Mouse (Mus musculus) forebrain, embryonic 14.5 days (tissue): Measurements from ENCODE around the gene Mrap. TPM values are rescaled to one million over a fixed set of nuclear protein-coding genes. Genes with fewer than 3 reads are reported as not detected.
A peak's percentile ranks its signal among the peaks of the same experiment; 100 is the strongest.

Experiments used
- ATAC-seq: fragments of 200-750 bp; cut with Nextera tagmentation; 2 replicates; pipeline ENCODE4 v1.8.0; 2017; ENCODE audit warnings: mild to moderate bottlenecking, moderate library complexity
- DNase-seq: peaks from one replicate; pipeline ENCODE4 v3.0.0-alpha.2; 2015; ENCODE audit warnings: low spot score
- H3K27ac ChIP-seq: fragments of 300-500 bp; sonication (generic); 2 replicates; pipeline ENCODE4 v1.5.1; 2014; ENCODE audit warnings: low read depth, mild to moderate bottlenecking, control low read depth, low read length, moderate library complexity
- H3K27me3 ChIP-seq: fragments of 300-500 bp; sonication (generic); replicated peaks from 2 replicates; pipeline ENCODE4 v1.6.1; 2014; ENCODE audit warnings: low read length, control low read depth, mixed read lengths; ENCODE audit not compliant: control insufficient read depth, insufficient read depth
- H3K36me3 ChIP-seq: fragments of 300-500 bp; sonication (generic); 2 replicates; pipeline ENCODE4 v1.6.1; 2014; ENCODE audit warnings: low read length, control low read depth; ENCODE audit not compliant: control insufficient read depth, insufficient read depth
- H3K4me1 ChIP-seq: fragments of 300-500 bp; sonication (generic); 2 replicates; pipeline ENCODE4 v1.6.1; 2014; ENCODE audit warnings: antibody characterized with exemption, low read length, control low read depth; ENCODE audit not compliant: control insufficient read depth, insufficient read depth
- H3K4me2 ChIP-seq: fragments of 300-500 bp; sonication (generic); 2 replicates; pipeline ENCODE4 v1.6.1; 2014; ENCODE audit warnings: mild to moderate bottlenecking, control low read depth, low read length
- H3K4me3 ChIP-seq: fragments of 300-500 bp; sonication (generic); 2 replicates; pipeline ENCODE4 v1.5.1; 2014; ENCODE audit warnings: low read depth, low read length, control low read depth
- H3K9ac ChIP-seq: fragments of 300-500 bp; sonication (generic); 2 replicates; pipeline ENCODE4 v1.6.1; 2014; ENCODE audit warnings: mild to moderate bottlenecking, low read length, control low read depth, moderate library complexity
- H3K9me3 ChIP-seq: fragments of 300-500 bp; sonication (generic); replicated peaks from 2 replicates; pipeline ENCODE4 v1.6.1; 2016; ENCODE audit warnings: low read length, control low read depth, mixed read lengths; ENCODE audit not compliant: control insufficient read depth
- WGBS: fragments of 180-500 bp; shearing (Covaris S2); extraction: QIAGEN DNeasy Blood & Tissue Kit; methylation state at CpG from one replicate; pipeline ENCODE4 v1.1.7; 2014; 5-methylcytosine and 5-hydroxymethylcytosine counted together
- polyA plus RNA-seq: library from polyadenylated mRNA; unstranded; fragments of >200 nt; fragmentation: Nextera tagmentation; extraction: Ambion mirVana; gene quantifications from 2 replicates; pipeline ENCODE4 v1.2.1, GENCODE M21; 2014

Gene Mrap
- polyA plus RNA-seq, 1 experiment from 2014 or later, result 0.23 TPM

DNA sequence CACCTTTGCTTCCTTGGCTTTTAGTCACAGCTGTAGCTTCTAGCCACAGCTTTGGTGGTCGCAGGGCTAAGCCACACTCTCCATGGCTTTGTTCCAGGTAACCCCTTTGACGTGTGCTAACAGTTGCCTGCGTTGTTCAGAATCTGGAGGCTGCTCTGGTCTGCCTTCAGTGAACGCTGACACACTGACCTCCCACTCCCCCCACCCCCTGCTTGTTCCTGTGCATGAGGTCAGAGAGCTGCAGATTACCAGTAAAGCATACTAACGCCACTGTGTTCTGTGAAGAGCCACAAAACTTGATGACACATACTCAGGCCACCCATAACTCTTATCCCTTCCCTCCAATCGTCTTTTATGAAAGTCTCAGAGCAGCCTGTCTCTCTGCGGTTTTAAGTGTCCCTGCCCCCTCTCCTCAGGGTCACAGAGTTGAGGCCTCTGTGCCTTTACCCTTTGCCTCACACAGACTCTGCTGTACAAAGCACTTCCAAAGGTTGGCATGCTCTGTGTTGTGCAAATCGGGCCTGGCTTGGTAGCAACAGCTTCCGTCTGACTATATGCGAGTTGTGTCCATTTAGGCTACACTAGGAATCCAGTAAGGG lies 1.2 kb upstream of the Mrap start:
- DNase-seq (no peak), ATAC-seq (no peak)
- no peaks in the 10 kb centered on the region for H3K36me3 ChIP-seq
- H3K9ac ChIP-seq, result no peak overlapping the region
- no peak overlapping the region for H3K4me2 ChIP-seq
- WGBS, result 78% methylated on average over 10 of the region's 10 CpGs
- no peak overlapping the region for H3K4me3 ChIP-seq
- no peaks in the 10 kb centered on the region for H3K27me3 ChIP-seq
- no peaks in the 10 kb centered on the region for H3K9me3 ChIP-seq
- H3K4me1 ChIP-seq, result no peaks in the 10 kb centered on the region
- H3K27ac ChIP-seq, result no peak overlapping the region

- Histone ChIP-seq H3K27ac (no peak overlapping the region), H3K36me3 (peaks cover 18% of the 10 kb centered on the region; the same call in 1 of the 2 replicates), H3K27me3 (no peaks in the 10 kb centered on the region), H3K9ac (no peak overlapping the region), H3K4me2 (no peak overlapping the region), H3K4me3 (no peak overlapping the region), H3K4me1 (no peaks in the 10 kb centered on the region), H3K9me3 (no peaks in the 10 kb centered on the region)
- DNase-seq (no peak), ATAC-seq (no peak)
- 90% methylated on average over 6 of the region's 6 CpGs for WGBS
Measured at GRCm38 (mm10) chr16:90747143-90747542, 9.1 kb downstream of the Mrap start.

GRCm38 (mm10) chr16:90748169-90748568 lies 10.2 kb downstream of the Mrap start:
- Histone ChIP-seq H3K9me3 (no peaks in the 10 kb centered on the region), H3K4me1 (no peaks in the 10 kb centered on the region), H3K36me3 (peaks cover 26% of the 10 kb centered on the region), H3K27me3 (no peaks in the 10 kb centered on the region), H3K4me2 (no peak overlapping the region), H3K27ac (no peak overlapping the region), H3K4me3 (no peak overlapping the region), H3K9ac (no peak overlapping the region)
- DNase-seq, result no peak
- WGBS, result 94% methylated on average over 7 of the region's 7 CpGs
- no peak for ATAC-seq

GRCm38 (mm10) chr16:90753386-90753941 lies 15.5 kb downstream of the Mrap start:
- 92% methylated on average over 13 of the region's 13 CpGs for WGBS
- no peak for ATAC-seq
- no peak overlapping the region for H3K27ac ChIP-seq
- no peaks in the 10 kb centered on the region for H3K4me1 ChIP-seq
- H3K4me2 ChIP-seq, result no peak overlapping the region
- no peak for DNase-seq
- no peaks in the 10 kb centered on the region for H3K27me3 ChIP-seq
- H3K9me3 ChIP-seq, result no peaks in the 10 kb centered on the region
- no peak overlapping the region for H3K9ac ChIP-seq
- H3K36me3 ChIP-seq, result peaks cover 64% of the 10 kb centered on the region
- no peak overlapping the region for H3K4me3 ChIP-seq

DNA sequence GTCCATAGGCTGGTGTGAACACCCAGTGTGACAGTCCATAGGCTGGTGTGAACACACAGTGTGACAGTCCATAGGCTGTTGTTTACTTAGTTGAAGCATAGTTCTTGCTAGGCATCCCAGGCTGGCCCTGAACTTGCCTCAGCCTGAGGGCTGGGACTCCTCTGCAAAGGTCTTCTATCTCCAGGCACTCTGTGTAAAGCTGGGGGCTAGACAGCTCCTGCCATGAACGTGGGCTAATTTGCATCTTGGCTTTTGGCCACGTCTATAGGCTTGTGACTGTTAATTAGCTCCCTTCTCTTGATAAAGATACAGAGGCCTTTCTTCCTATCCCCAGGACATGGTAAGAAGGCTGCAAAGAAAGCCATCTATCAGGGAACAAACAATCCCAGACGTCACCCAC lies 21.3 kb downstream of the Mrap start:
- H3K4me3 ChIP-seq, result no peak overlapping the region
- DNase-seq, result peak; percentile 65

GRCm38 (mm10) chr16:90760515-90760914 lies 22.5 kb downstream of the Mrap start:
- 94% methylated on average over 4 of the region's 4 CpGs for WGBS

More for the DNA sequence above, 21.3 kb downstream of the Mrap start:
- Histone ChIP-seq H3K36me3 (peaks cover 72% of the 10 kb centered on the region), H3K4me1 (no peaks in the 10 kb centered on the region), H3K27ac (no peak overlapping the region), H3K9ac (no peak overlapping the region), H3K9me3 (no peaks in the 10 kb centered on the region), H3K4me2 (no peak overlapping the region), H3K27me3 (no peaks in the 10 kb centered on the region)
- 8% methylated on average over 3 of the region's 3 CpGs for WGBS
- ATAC-seq, result peak; percentile 57; the same call in 1 of the 2 replicates

GRCm38 (mm10) chr16:90765195-90765877 lies 27.3 kb downstream of the Mrap start:
- Histone ChIP-seq H3K4me2 (no peak overlapping the region), H3K27me3 (no peaks in the 10 kb centered on the region), H3K4me3 (no peak overlapping the region), H3K36me3 (peaks cover 87% of the 10 kb centered on the region), H3K9ac (no peak overlapping the region), H3K9me3 (no peaks in the 10 kb centered on the region), H3K4me1 (no peaks in the 10 kb centered on the region), H3K27ac (no peak overlapping the region)
- DNase-seq, result no peak
- 93% methylated on average over 9 of the region's 9 CpGs for WGBS
- ATAC-seq, result no peak

More at GRCm38 (mm10) chr16:90760515-90760914, 22.5 kb downstream of the Mrap start:
- no peak overlapping the region for H3K27ac ChIP-seq
- no peak overlapping the region for H3K4me2 ChIP-seq
- H3K9me3 ChIP-seq, result no peaks in the 10 kb centered on the region
- no peak overlapping the region for H3K9ac ChIP-seq
- no peak overlapping the region for H3K4me3 ChIP-seq
- H3K27me3 ChIP-seq, result no peaks in the 10 kb centered on the region
- H3K4me1 ChIP-seq, result no peaks in the 10 kb centered on the region
- peaks cover 70% of the 10 kb centered on the region for H3K36me3 ChIP-seq
- ATAC-seq, result no peak
- DNase-seq, result no peak

DNA sequence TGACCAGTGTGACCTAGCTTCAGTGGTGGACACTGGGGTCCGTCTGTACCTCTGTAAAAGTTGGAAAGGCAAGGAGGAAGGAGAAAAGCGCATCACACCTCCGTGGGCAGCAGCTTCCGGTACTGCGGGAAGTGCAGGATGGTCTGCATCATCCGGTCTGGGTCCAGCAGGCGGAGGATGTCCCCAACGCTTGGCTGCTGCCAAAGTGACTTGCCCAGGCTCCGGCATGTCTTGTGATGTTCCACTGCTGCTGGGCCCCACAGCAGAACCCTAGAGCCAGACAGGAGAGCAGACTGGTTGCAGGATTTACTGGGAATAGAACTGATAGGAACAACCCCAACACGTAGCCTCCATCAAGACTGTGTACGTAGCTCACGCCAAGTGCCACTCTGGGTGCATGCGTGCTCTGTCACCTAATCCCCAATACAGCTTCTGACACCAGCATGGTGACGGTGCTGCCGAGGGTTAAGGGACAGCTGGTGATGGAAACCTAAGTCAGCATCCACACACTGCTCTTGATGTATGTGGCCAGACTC lies 29.0 kb downstream of the Mrap start:
- no peaks in the 10 kb centered on the region for H3K27me3 ChIP-seq
- no peak overlapping the region for H3K9ac ChIP-seq
- no peak overlapping the region for H3K4me2 ChIP-seq
- no peak overlapping the region for H3K4me3 ChIP-seq
- no peaks in the 10 kb centered on the region for H3K9me3 ChIP-seq
- peaks cover 79% of the 10 kb centered on the region for H3K36me3 ChIP-seq
- DNase-seq, result no peak
- no peaks in the 10 kb centered on the region for H3K4me1 ChIP-seq
- H3K27ac ChIP-seq, result no peak overlapping the region
- ATAC-seq, result no peak
- 95% methylated on average over 15 of the region's 15 CpGs for WGBS

GRCm38 (mm10) chr16:90774216-90774615 lies 36.2 kb downstream of the Mrap start:
- no peak for ATAC-seq
- 89% methylated on average over 12 of the region's 12 CpGs for WGBS
- Histone ChIP-seq H3K9me3 (no peaks in the 10 kb centered on the region), H3K9ac (no peak overlapping the region), H3K36me3 (peaks cover 80% of the 10 kb centered on the region), H3K27me3 (no peaks in the 10 kb centered on the region), H3K4me3 (no peak overlapping the region), H3K27ac (no peak overlapping the region), H3K4me2 (no peak overlapping the region), H3K4me1 (no peaks in the 10 kb centered on the region)
- DNase-seq, result no peak
